Mouse (Mus musculus) lung, embryonic 16.5 days (tissue): ENCODE measurements around the gene Rbm10. TPM values are rescaled to one million over a fixed set of nuclear protein-coding genes. Genes with fewer than 3 reads are reported as not detected.

ENCODE experiments used
- ATAC-seq: fragments of 200-750 bp; cut with Nextera tagmentation; 2 replicates; pipeline ENCODE4 v1.8.0; 2017; ENCODE audit warnings: low read depth, mild to moderate bottlenecking, moderate library complexity
- H3K27ac ChIP-seq: fragments of 300-500 bp; sonication (generic); 2 replicates; pipeline ENCODE4 v1.5.1; 2014; ENCODE audit warnings: mild to moderate bottlenecking, control low read depth, low read length
- H3K27me3 ChIP-seq: fragments of 300-500 bp; sonication (generic); 2 replicates; pipeline ENCODE4 v1.6.1; 2014; ENCODE audit warnings: low read depth, low read length, mixed read lengths; ENCODE audit not compliant: control insufficient read depth, insufficient read depth
- H3K36me3 ChIP-seq: fragments of 300-500 bp; sonication (generic); 2 replicates; pipeline ENCODE4 v1.6.1; 2014; ENCODE audit warnings: low read length; ENCODE audit not compliant: control insufficient read depth, insufficient read depth
- H3K4me1 ChIP-seq: fragments of 300-500 bp; sonication (generic); replicated peaks from 2 replicates; pipeline ENCODE4 v1.6.1; 2014; ENCODE audit warnings: low read length, mixed read lengths; ENCODE audit not compliant: control insufficient read depth, insufficient read depth
- H3K4me2 ChIP-seq: fragments of 300-500 bp; sonication (generic); 2 replicates; pipeline ENCODE4 v1.6.1; 2014; ENCODE audit warnings: low read depth, low read length, control low read depth
- H3K4me3 ChIP-seq: fragments of 300-500 bp; sonication (generic); 2 replicates; pipeline ENCODE4 v1.5.1; 2014; ENCODE audit warnings: mild to moderate bottlenecking, low read length, control low read depth
- H3K9ac ChIP-seq: fragments of 300-500 bp; sonication (generic); 2 replicates; pipeline ENCODE4 v1.6.1; 2014; ENCODE audit warnings: low read length, control low read depth
- H3K9me3 ChIP-seq: fragments of 300-500 bp; sonication (generic); 2 replicates; pipeline ENCODE4 v1.6.1; 2016; ENCODE audit warnings: low read length; ENCODE audit not compliant: control insufficient read depth
- WGBS: fragments of 180-500 bp; shearing (Covaris S2); extraction: QIAGEN DNeasy Blood & Tissue Kit; methylation state at CpG from one replicate; pipeline ENCODE4 v1.1.7; 2014; 5-methylcytosine and 5-hydroxymethylcytosine counted together
- polyA plus RNA-seq: library from polyadenylated mRNA; unstranded; fragments of >200 nt; fragmentation: Nextera tagmentation; extraction: Ambion mirVana; gene quantifications from 2 replicates; pipeline ENCODE4 v1.2.1, GENCODE M21; 2015

Gene Rbm10
- polyA plus RNA-seq, 1 experiment from 2014 or later = 68.7 TPM

DNA sequence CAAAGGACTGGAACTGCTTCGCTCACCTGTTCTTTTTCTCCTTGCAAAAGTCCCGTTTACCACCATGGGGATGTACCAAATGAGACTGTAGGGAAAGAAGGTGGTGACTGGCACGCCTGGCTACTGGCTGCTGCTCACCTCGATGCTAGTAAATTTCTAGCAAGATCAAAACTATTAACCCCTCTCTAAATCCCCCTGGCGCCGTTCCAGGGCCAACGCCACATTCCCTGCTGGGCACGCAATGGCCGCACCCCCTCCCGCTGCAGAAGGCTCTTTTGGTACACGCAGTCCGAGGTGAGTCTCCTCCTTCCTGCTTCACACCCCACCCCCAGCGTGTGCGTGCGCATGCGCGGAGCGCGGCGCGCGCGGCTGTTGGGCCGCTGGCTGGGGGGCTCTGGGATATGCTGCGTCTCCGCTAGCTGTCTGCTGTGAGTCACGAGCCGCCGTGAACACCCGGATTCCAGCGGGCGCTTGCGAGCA is 70.8 kb downstream of the Rbm10 start:
- peak overlapping the region; percentile 88 for H3K9ac ChIP-seq
- no peaks in the 10 kb centered on the region; the same call in 1 of the 2 replicates for H3K36me3 ChIP-seq
- peaks cover 6% of the 10 kb centered on the region for H3K4me1 ChIP-seq
- no peaks in the 10 kb centered on the region for H3K9me3 ChIP-seq
- 21% methylated on average over 33 of the region's 33 CpGs for WGBS
- peak overlapping the region; percentile 73 for H3K4me3 ChIP-seq
- peak; percentile 91 for ATAC-seq
- H3K4me2 ChIP-seq = peak overlapping the region; percentile 73
- no peaks in the 10 kb centered on the region for H3K27me3 ChIP-seq
- H3K27ac ChIP-seq = peak overlapping the region; percentile 97

DNA sequence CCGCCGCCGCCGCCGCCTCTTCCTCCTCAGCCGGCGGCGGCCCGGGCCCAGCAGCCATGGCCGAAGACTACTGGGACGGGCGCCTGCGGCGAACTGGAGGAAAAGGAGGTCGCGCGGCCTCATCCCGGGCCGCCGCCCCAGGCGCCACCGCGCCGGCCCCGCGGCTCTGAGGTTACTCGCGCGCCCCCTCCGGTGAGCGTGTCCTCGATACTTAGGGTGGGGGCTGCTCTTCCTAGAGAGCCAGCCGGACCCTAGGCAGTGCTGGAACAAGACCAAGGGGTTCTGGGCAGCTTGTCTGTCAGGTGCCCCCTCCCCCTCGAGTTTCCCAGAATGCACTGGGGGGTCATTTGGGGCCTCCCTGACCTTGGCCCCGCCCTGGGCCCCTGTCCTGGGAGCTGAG is 71.3 kb downstream of the Rbm10 start:
- Histone ChIP-seq H3K9ac (peak overlapping the region; percentile 88), H3K4me1 (peaks cover 6% of the 10 kb centered on the region), H3K27ac (peak overlapping the region; percentile 97), H3K27me3 (no peaks in the 10 kb centered on the region), H3K9me3 (no peaks in the 10 kb centered on the region), H3K4me3 (peak overlapping the region; percentile 73), H3K36me3 (0 out of 2 replicates have a peak, but pooled peaks cover 4% of the 10 kb centered on the region), H3K4me2 (peak overlapping the region; percentile 73)
- ATAC-seq = peak; percentile 34
- 6% methylated on average over 7 of the region's 35 CpGs for WGBS

- Histone ChIP-seq H3K4me2 (no peak overlapping the region), H3K4me3 (no peak overlapping the region), H3K36me3 (0 out of 2 replicates have a peak, but pooled peaks cover 8% of the 10 kb centered on the region), H3K9me3 (no peaks in the 10 kb centered on the region), H3K27ac (no peak overlapping the region), H3K27me3 (no peaks in the 10 kb centered on the region), H3K9ac (no peak overlapping the region), H3K4me1 (peaks cover 6% of the 10 kb centered on the region)
- no peak for ATAC-seq
- WGBS = 52% methylated on average over 3 of the region's 3 CpGs
Observed at GRCm38 (mm10) chrX:20691566-20691965, 74.3 kb downstream of the Rbm10 start.

- no peak for ATAC-seq
- WGBS = 82% methylated on average over 1 of the region's 1 CpGs
- no peaks in the 10 kb centered on the region for H3K27me3 ChIP-seq
Observed at GRCm38 (mm10) chrX:20692616-20693015, 75.3 kb downstream of the Rbm10 start.

GRCm38 (mm10) chrX:20695842-20696241 is 78.5 kb downstream of the Rbm10 start:
- H3K27me3 ChIP-seq = no peaks in the 10 kb centered on the region
- no peak overlapping the region for H3K4me2 ChIP-seq
- H3K27ac ChIP-seq = no peak overlapping the region
- H3K4me3 ChIP-seq = no peak overlapping the region
- no peaks in the 10 kb centered on the region for H3K4me1 ChIP-seq
- H3K9ac ChIP-seq = no peak overlapping the region
- WGBS = 78% methylated on average over 4 of the region's 4 CpGs
- ATAC-seq = no peak
- no peaks in the 10 kb centered on the region for H3K9me3 ChIP-seq
- peaks cover 14% of the 10 kb centered on the region for H3K36me3 ChIP-seq

More at GRCm38 (mm10) chrX:20692616-20693015, 75.3 kb downstream of the Rbm10 start:
- Histone ChIP-seq H3K9me3 (no peaks in the 10 kb centered on the region), H3K9ac (no peak overlapping the region), H3K36me3 (peaks cover 11% of the 10 kb centered on the region; the same call in 1 of the 2 replicates), H3K4me1 (peaks cover 3% of the 10 kb centered on the region; the same call in 1 of the 2 replicates), H3K4me3 (no peak overlapping the region), H3K4me2 (no peak overlapping the region), H3K27ac (no peak overlapping the region)

Other genes with a start within 250 kb of the Rbm10 start
- gene Jade3, start 191.8 kb upstream of the Rbm10 start, polyA plus RNA-seq = 12.1 and 12.9 TPM in 2 replicates
- gene Rgn, start 67.7 kb upstream of the Rbm10 start, polyA plus RNA-seq = 2.3 and 4.8 TPM in 2 replicates
- 253 and 258 TPM in 2 replicates for gene Ndufb11, start 116 bp downstream of the Rbm10 start, polyA plus RNA-seq
- gene Uba1, start 40.8 kb downstream of the Rbm10 start, polyA plus RNA-seq = 181 and 190 TPM in 2 replicates
- 95.4 and 101 TPM in 2 replicates for gene Cdk16, start 70.5 kb downstream of the Rbm10 start, polyA plus RNA-seq
- 41.4 and 42.3 TPM in 2 replicates for gene Usp11, start 86.4 kb downstream of the Rbm10 start, polyA plus RNA-seq
- 107 and 118 TPM in 2 replicates for gene Araf, start 180.3 kb downstream of the Rbm10 start, polyA plus RNA-seq